Mouse (Mus musculus) midbrain, embryonic 10.5 days (tissue): ENCODE measurements around the gene H2-Eb2. TPM values are rescaled to one million over a fixed set of nuclear protein-coding genes. Genes with fewer than 3 reads are reported as not detected.
A peak's percentile ranks its signal among the peaks of the same experiment; 100 is the strongest.

Experiments
- DNase-seq: peaks from one replicate; pipeline ENCODE4 v3.0.0-alpha.2; 2017; ENCODE audit warnings: low spot score
- H3K27ac ChIP-seq: fragments of 300-500 bp; sonication (generic); replicated peaks from 2 replicates; pipeline ENCODE4 v1.5.1; 2016; ENCODE audit warnings: mild to moderate bottlenecking
- H3K27me3 ChIP-seq: fragments of 300-500 bp; sonication (generic); 2 replicates; pipeline ENCODE4 v1.6.1; 2016; ENCODE audit warnings: low read depth, mild to moderate bottlenecking; ENCODE audit not compliant: poor library complexity, severe bottlenecking
- H3K36me3 ChIP-seq: fragments of 300-500 bp; sonication (generic); 2 replicates; pipeline ENCODE4 v1.6.1; 2016; ENCODE audit warnings: mild to moderate bottlenecking, moderate library complexity
- H3K4me1 ChIP-seq: fragments of 300-500 bp; sonication (generic); 2 replicates; pipeline ENCODE4 v1.6.1; 2016
- H3K4me3 ChIP-seq: fragments of 300-500 bp; sonication (generic); 2 replicates; pipeline ENCODE4 v1.5.1; 2016; ENCODE audit warnings: mild to moderate bottlenecking, moderate library complexity
- H3K9me3 ChIP-seq: fragments of 300-500 bp; sonication (generic); replicated peaks from 2 replicates; pipeline ENCODE4 v1.6.1; 2016; ENCODE audit warnings: mild to moderate bottlenecking
- WGBS: fragments of 180-500 bp; shearing (Covaris S2); methylation state at CpG from one replicate; pipeline ENCODE4 v1.1.7; 2016; 5-methylcytosine and 5-hydroxymethylcytosine counted together
- polyA plus RNA-seq: library from polyadenylated mRNA; unstranded; fragments of >200 nt; fragmentation: Nextera tagmentation; extraction: Ambion mirVana; gene quantifications from 2 replicates; pipeline ENCODE4 v1.2.1, GENCODE M21; 2016

The H2-Eb2 gene
- not detected in 2 replicates for polyA plus RNA-seq

GRCm38 (mm10) chr17:34325436-34325835 is at the start of gene H2-Eb2:
Gene H2-Eb2 (plus strand): TSS chr17:34325665.
- Histone ChIP-seq H3K4me3 (no peak within 1 kb of the TSS), H3K4me1 (no peaks in the 10 kb centered on the region), H3K27me3 (no peaks in the 10 kb centered on the region), H3K27ac (no peak within 1 kb of the TSS), H3K9me3 (no peaks in the 10 kb centered on the region), H3K36me3 (no peaks in the 10 kb centered on the region)
- 57% methylated on average over 4 of the region's 4 CpGs for whole genome bisulfite sequencing
- DNase-seq: no peak

GRCm38 (mm10) chr17:34280499-34281038 is 44.9 kb upstream of the H2-Eb2 start:
- Histone ChIP-seq H3K36me3 (no peaks in the 10 kb centered on the region), H3K27ac (no peak overlapping the region), H3K27me3 (no peaks in the 10 kb centered on the region), H3K4me1 (no peaks in the 10 kb centered on the region), H3K9me3 (no peaks in the 10 kb centered on the region), H3K4me3 (no peak overlapping the region)
- DNase-seq: no peak
- WGBS: 89% methylated on average over 1 of the region's 1 CpGs

DNA sequence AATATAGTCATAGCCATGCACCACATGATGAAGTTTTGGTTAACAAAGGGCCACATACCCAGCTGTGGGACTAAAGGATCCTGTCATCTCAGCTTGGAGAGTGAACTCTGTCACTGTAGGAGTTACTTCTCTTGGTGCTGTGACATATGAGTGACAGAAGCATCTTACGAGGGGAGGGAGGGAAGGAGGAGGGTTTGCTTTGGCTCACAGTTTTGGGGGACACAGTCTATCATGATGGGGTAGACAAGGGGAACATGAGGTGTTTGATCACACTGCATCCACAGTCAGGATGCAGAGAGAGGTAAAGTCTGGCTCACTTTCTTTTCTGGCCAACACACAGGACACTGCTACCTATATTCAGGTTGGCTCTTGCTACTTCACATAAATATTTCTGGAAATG is 43.6 kb upstream of the H2-Eb2 start:
- WGBS: 67% methylated on average over 1 of the region's 1 CpGs
- H3K4me1 ChIP-seq: no peaks in the 10 kb centered on the region

DNA sequence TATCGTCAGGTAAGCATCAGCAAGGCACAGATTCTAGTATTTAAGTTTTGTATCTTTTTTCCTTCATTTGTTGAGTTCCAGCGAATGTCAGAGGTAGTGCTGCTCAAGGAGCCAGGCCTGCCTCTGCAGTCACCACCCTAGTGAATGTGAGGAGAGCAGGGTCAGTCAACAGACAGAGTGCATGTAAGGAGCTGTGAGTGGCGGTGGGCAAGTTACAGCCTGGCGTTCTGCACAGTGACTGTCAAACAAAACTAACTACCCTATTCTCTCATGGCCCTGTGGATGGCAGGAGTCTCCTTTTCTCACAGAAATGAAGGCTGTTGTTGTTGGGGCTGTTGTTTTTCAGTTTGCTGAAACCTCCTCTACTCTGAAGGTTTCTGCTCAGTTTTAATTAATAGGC is 40.1 kb upstream of the H2-Eb2 start:
- DNase-seq: no peak
- H3K27me3 ChIP-seq: no peaks in the 10 kb centered on the region
- no peaks in the 10 kb centered on the region for H3K36me3 ChIP-seq
- no peak overlapping the region for H3K4me3 ChIP-seq
- WGBS: 74% methylated on average over 4 of the region's 4 CpGs
- no peaks in the 10 kb centered on the region for H3K4me1 ChIP-seq
- no peak overlapping the region for H3K27ac ChIP-seq
- no peaks in the 10 kb centered on the region for H3K9me3 ChIP-seq

More for the DNA sequence above, 43.6 kb upstream of the H2-Eb2 start:
- Histone ChIP-seq H3K36me3 (no peaks in the 10 kb centered on the region), H3K9me3 (no peaks in the 10 kb centered on the region), H3K4me3 (no peak overlapping the region), H3K27me3 (no peaks in the 10 kb centered on the region), H3K27ac (no peak overlapping the region)
- DNase-seq: no peak

DNA sequence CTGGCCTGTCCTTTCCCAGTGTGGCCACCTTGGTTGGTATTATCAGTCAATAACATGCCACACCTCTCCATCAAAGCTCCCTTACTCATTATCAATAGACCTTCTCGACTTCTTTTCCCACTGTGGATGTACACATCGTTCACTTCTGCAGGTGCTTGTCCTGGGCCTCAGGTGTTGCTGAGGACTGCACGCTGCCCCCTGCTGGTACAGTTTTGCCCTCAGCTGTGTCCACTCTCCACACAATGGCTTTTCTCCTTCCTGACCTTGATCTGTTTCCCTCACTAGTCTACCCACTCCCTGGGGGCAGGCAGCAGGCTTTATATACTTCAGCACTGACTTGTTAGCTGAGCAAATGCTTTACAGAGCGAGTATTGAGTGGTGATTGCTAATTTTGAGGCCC is 39.6 kb upstream of the H2-Eb2 start:
- no peak overlapping the region for H3K27ac ChIP-seq
- 41% methylated on average over 4 of the region's 4 CpGs for WGBS

DNA sequence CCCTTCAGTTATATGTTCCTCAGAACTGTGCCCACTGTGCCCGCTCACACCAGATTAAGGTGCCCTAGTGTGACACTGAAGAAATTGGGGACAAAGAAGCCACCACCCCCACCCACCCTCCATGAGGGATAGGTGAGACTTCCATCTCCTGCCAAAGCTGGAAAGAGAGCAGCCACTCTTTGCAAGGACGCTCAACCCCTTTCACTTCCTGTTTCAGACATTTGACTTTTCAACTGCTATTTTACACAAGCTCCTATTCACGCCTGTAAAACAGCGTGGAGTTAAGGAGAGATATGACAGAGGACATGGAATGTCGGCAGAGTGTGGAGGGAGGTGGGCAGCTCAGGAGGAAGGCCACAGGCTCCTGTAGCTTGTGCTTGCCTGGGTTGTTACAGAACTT is 39.0 kb upstream of the H2-Eb2 start:
- Histone ChIP-seq H3K4me3 (no peak overlapping the region), H3K27me3 (no peaks in the 10 kb centered on the region), H3K9me3 (no peaks in the 10 kb centered on the region), H3K4me1 (0 out of 2 replicates have a peak, but pooled peaks cover 2% of the 10 kb centered on the region), H3K27ac (no peak overlapping the region), H3K36me3 (no peaks in the 10 kb centered on the region)
- 84% methylated on average over 5 of the region's 5 CpGs for WGBS
- DNase-seq: no peak

More for the DNA sequence above, 39.6 kb upstream of the H2-Eb2 start:
- Histone ChIP-seq H3K4me1 (no peaks in the 10 kb centered on the region), H3K27me3 (no peaks in the 10 kb centered on the region), H3K9me3 (no peaks in the 10 kb centered on the region), H3K4me3 (no peak overlapping the region), H3K36me3 (no peaks in the 10 kb centered on the region)
- no peak for DNase-seq

- H3K4me3 ChIP-seq: no peak overlapping the region
- 77% methylated on average over 6 of the region's 6 CpGs for WGBS
- H3K27me3 ChIP-seq: no peaks in the 10 kb centered on the region
- no peaks in the 10 kb centered on the region for H3K36me3 ChIP-seq
- no peak overlapping the region for H3K27ac ChIP-seq
- 0 out of 2 replicates have a peak, but pooled peaks cover 4% of the 10 kb centered on the region for H3K4me1 ChIP-seq
- no peak for DNase-seq
- no peaks in the 10 kb centered on the region for H3K9me3 ChIP-seq
These were observed 38.5 kb upstream of the H2-Eb2 start for GRCm38 (mm10) chr17:34286999-34287398.

DNA sequence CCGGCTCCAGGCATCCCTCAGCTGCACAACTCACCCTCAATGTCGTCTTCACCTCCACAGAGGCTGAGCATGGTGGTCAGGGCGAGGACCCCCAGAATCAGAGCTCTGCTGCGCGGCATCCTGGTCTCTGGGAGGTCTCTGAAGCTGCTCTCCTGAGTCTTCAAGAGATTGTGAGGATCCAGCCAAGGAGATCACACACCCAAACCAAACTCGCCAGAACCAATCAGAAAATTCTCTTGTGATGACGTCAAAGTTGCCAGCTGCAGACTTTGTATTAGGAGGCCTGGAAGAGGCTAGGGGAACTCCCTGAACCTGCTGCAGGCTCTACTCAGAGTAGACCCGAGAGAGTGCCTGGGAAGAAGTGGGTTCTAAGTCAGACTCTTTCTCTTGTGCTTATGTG is 37.8 kb upstream of the H2-Eb2 start, which contains the start of gene H2-Aa:
Gene H2-Aa (minus strand): TSS at position 176 of the 400 bp plus-strand sequence.
- no peak within 1 kb of the TSS for H3K27ac ChIP-seq
- peak; percentile 47 for DNase-seq
- H3K4me1 ChIP-seq: 0 out of 2 replicates have a peak, but pooled peaks cover 4% of the 10 kb centered on the region
- H3K27me3 ChIP-seq: no peaks in the 10 kb centered on the region
- 18% methylated on average over 8 of the region's 8 CpGs for WGBS
- H3K9me3 ChIP-seq: no peaks in the 10 kb centered on the region
- H3K4me3 ChIP-seq: no peak within 1 kb of the TSS
- H3K36me3 ChIP-seq: no peaks in the 10 kb centered on the region

DNA sequence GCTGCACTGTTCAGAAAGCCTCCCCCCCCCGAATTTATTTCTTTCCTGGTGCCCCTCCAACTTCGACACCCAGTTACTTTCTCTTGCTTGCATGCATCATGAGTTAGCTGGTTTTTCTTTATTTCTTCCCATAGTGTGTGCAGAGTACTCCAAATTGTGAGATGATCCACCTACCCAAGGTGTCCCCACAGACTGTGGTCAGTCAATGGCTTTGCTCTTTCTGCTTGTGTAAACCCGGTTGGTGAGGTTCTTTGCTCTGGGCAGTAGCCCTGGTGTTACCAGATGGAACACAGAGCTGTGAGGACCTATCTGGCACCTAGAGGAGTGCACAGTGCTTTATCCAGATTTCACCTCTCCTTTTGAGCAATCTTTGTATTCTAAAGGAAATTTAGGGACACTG is 37.3 kb upstream of the H2-Eb2 start:
- Histone ChIP-seq H3K4me1 (0 out of 2 replicates have a peak, but pooled peaks cover 4% of the 10 kb centered on the region), H3K27me3 (no peaks in the 10 kb centered on the region), H3K9me3 (no peaks in the 10 kb centered on the region), H3K27ac (no peak overlapping the region), H3K36me3 (no peaks in the 10 kb centered on the region), H3K4me3 (no peak overlapping the region)
- WGBS: 74% methylated on average over 3 of the region's 3 CpGs
- DNase-seq: no peak

- 16% methylated on average over 8 of the region's 8 CpGs for WGBS
- peak; percentile 82 for DNase-seq
- H3K4me3 ChIP-seq: no peak overlapping the region
- no peaks in the 10 kb centered on the region for H3K9me3 ChIP-seq
- H3K27ac ChIP-seq: 0 out of 2 replicates have a peak overlapping the region, but pooled peaks have one; percentile 9
- H3K4me1 ChIP-seq: peaks cover 8% of the 10 kb centered on the region; the same call in 1 of the 2 replicates
- H3K36me3 ChIP-seq: no peaks in the 10 kb centered on the region
- 0 out of 2 replicates have a peak, but pooled peaks cover under 1% of the 10 kb centered on the region for H3K27me3 ChIP-seq
These were observed 33.9 kb upstream of the H2-Eb2 start for GRCm38 (mm10) chr17:34291609-34292008.

- no peak for DNase-seq
- 94% methylated on average over 4 of the region's 4 CpGs for WGBS
- H3K9me3 ChIP-seq: no peaks in the 10 kb centered on the region
- H3K36me3 ChIP-seq: no peaks in the 10 kb centered on the region
- peaks cover 8% of the 10 kb centered on the region; the same call in 1 of the 2 replicates for H3K4me1 ChIP-seq
- H3K4me3 ChIP-seq: no peak overlapping the region
- 0 out of 2 replicates have a peak, but pooled peaks cover 9% of the 10 kb centered on the region for H3K27me3 ChIP-seq
- no peak overlapping the region for H3K27ac ChIP-seq
These were observed 32.9 kb upstream of the H2-Eb2 start for GRCm38 (mm10) chr17:34292570-34292969.

GRCm38 (mm10) chr17:34293533-34293932 is 31.9 kb upstream of the H2-Eb2 start:
- H3K9me3 ChIP-seq: no peaks in the 10 kb centered on the region
- peaks cover 8% of the 10 kb centered on the region; the same call in 1 of the 2 replicates for H3K4me1 ChIP-seq
- no peak overlapping the region for H3K27ac ChIP-seq
- H3K36me3 ChIP-seq: no peaks in the 10 kb centered on the region
- 0 out of 2 replicates have a peak, but pooled peaks cover 9% of the 10 kb centered on the region for H3K27me3 ChIP-seq
- H3K4me3 ChIP-seq: no peak overlapping the region
- 56% methylated on average over 2 of the region's 2 CpGs for WGBS
- no peak for DNase-seq

DNA sequence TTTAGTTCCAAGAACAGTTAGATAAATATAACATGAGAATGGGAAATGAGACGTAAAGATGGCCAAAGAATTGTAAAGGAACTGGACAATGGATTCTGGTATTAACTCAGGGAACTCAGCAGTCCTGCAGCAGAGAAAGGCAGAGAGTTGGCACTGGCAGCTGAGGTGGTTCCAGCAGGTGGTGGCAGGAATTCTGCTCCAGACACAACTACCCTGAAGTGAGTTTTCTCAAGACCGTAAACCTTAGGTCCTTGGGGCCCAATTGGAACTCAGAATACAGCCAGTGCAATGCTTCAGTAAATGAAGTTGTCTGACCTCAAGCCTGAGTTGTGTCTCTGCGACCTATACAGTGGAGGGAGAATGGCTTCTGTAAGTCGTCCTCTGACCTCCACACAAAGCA is 31.2 kb upstream of the H2-Eb2 start:
- DNase-seq: no peak
- H3K27me3 ChIP-seq: 0 out of 2 replicates have a peak, but pooled peaks cover 9% of the 10 kb centered on the region
- no peaks in the 10 kb centered on the region for H3K36me3 ChIP-seq
- no peak overlapping the region for H3K27ac ChIP-seq
- H3K4me1 ChIP-seq: peaks cover 8% of the 10 kb centered on the region; the same call in 1 of the 2 replicates
- no peak overlapping the region for H3K4me3 ChIP-seq
- no peaks in the 10 kb centered on the region for H3K9me3 ChIP-seq
- WGBS: 73% methylated on average over 4 of the region's 4 CpGs
